Mouse (Mus musculus): ENCODE measurements around the gene Adamtsl1. TPM values are rescaled to one million over a fixed set of nuclear protein-coding genes. Genes with fewer than 3 reads are reported as not detected.

Adamtsl1 gene
- polyA plus RNA-seq, 2 experiments = 0.11 to 0.23 TPM

- ATAC-seq (ENCODE audit: insufficient read depth) = no peak
Measured at GRCm38 (mm10) chr4:85743427-85743826, 229.5 kb downstream of the Adamtsl1 start.

GRCm38 (mm10) chr4:85762684-85763083 is 248.7 kb downstream of the Adamtsl1 start:
- ATAC-seq (ENCODE audit: insufficient read depth) (no peak), DNase-seq (ENCODE audit: low read depth in 3 of 3, low spot score in 3 of 3) (no peak)
- H3K36me3 ChIP-seq (replicated peaks; ENCODE audit: control insufficient read depth, insufficient read depth, low read depth) = no peaks in the 10 kb centered on the region
- H3K27ac ChIP-seq = no peak overlapping the region
- TF ChIP-seq CTCF (IDR thresholded peaks at IDR 0.05; ENCODE audit: low read depth) = no peak
- TF ChIP-seq EP300 (IDR thresholded peaks at IDR 0.05; ENCODE audit: low read depth) = no peak
- no peaks in the 10 kb centered on the region for H3K4me1 ChIP-seq (replicated peaks; ENCODE audit: control insufficient read depth in 2 of 2, insufficient read depth in 2 of 2, low read length in 1 of 2)
- no peaks in the 10 kb centered on the region for H3K27me3 ChIP-seq (ENCODE audit: control insufficient read depth, insufficient read depth, low read length)
- 58% methylated on average over 3 of the region's 3 CpGs for WGBS (ENCODE audit: insufficient replicate concordance)
- H3K4me2 ChIP-seq (ENCODE audit: low read depth) = no peak overlapping the region
- H3K4me3 ChIP-seq (ENCODE audit: insufficient read depth in 1 of 2, low read depth in 2 of 2, low read length in 2 of 2) = no peak overlapping the region
- H3K9ac ChIP-seq (replicated peaks) = no peak overlapping the region
- H3K9me3 ChIP-seq (ENCODE audit: control insufficient read depth, low read length) = no peaks in the 10 kb centered on the region

More at GRCm38 (mm10) chr4:85743427-85743826, 229.5 kb downstream of the Adamtsl1 start:
- TF ChIP-seq CTCF (IDR thresholded peaks at IDR 0.05; ENCODE audit: low read depth) = no peak
- TF ChIP-seq EP300 (IDR thresholded peaks at IDR 0.05; ENCODE audit: low read depth) = no peak
- Histone ChIP-seq H3K27me3 (ENCODE audit: control insufficient read depth, insufficient read depth, low read length) (no peaks in the 10 kb centered on the region), H3K4me2 (ENCODE audit: low read depth) (no peak overlapping the region), H3K27ac (no peak overlapping the region), H3K9me3 (ENCODE audit: control insufficient read depth, low read length) (no peaks in the 10 kb centered on the region), H3K4me3 (ENCODE audit: insufficient read depth in 1 of 2, low read depth in 2 of 2, low read length in 2 of 2) (no peak overlapping the region), H3K36me3 (replicated peaks; ENCODE audit: control insufficient read depth, insufficient read depth, low read depth) (no peaks in the 10 kb centered on the region), H3K4me1 (replicated peaks; ENCODE audit: control insufficient read depth in 2 of 2, insufficient read depth in 2 of 2, low read length in 1 of 2) (no peaks in the 10 kb centered on the region), H3K9ac (replicated peaks) (no peak overlapping the region)
- DNase-seq (ENCODE audit: low read depth in 3 of 3, low spot score in 3 of 3) = no peak
- 83% methylated on average over 1 of the region's 1 CpGs for WGBS (ENCODE audit: insufficient replicate concordance)

- Histone ChIP-seq H3K4me1 (replicated peaks; ENCODE audit: control insufficient read depth in 2 of 2, insufficient read depth in 2 of 2, low read length in 1 of 2) (no peaks in the 10 kb centered on the region), H3K36me3 (replicated peaks; ENCODE audit: control insufficient read depth, insufficient read depth, low read depth) (no peaks in the 10 kb centered on the region), H3K4me2 (ENCODE audit: low read depth) (no peak overlapping the region), H3K9ac (replicated peaks) (no peak overlapping the region), H3K27me3 (ENCODE audit: control insufficient read depth, insufficient read depth, low read length) (no peaks in the 10 kb centered on the region), H3K4me3 (ENCODE audit: insufficient read depth in 1 of 2, low read depth in 2 of 2, low read length in 2 of 2) (no peak overlapping the region), H3K9me3 (ENCODE audit: control insufficient read depth, low read length) (no peaks in the 10 kb centered on the region), H3K27ac (no peak overlapping the region)
- TF ChIP-seq CTCF (IDR thresholded peaks at IDR 0.05; ENCODE audit: low read depth) (no peak), EP300 (IDR thresholded peaks at IDR 0.05; ENCODE audit: low read depth) (no peak)
- DNase-seq (ENCODE audit: low read depth in 3 of 3, low spot score in 3 of 3) (no peak), ATAC-seq (ENCODE audit: insufficient read depth) (no peak)
- 66% methylated on average over 5 of the region's 5 CpGs for WGBS (ENCODE audit: insufficient replicate concordance)
Measured at GRCm38 (mm10) chr4:85763161-85764014, 249.4 kb downstream of the Adamtsl1 start.

GRCm38 (mm10) chr4:85764015-85764450 is 250.1 kb downstream of the Adamtsl1 start:
- TF ChIP-seq CTCF (IDR thresholded peaks at IDR 0.05; ENCODE audit: low read depth) (no peak), EP300 (IDR thresholded peaks at IDR 0.05; ENCODE audit: low read depth) (no peak)
- no peaks in the 10 kb centered on the region for H3K27me3 ChIP-seq (ENCODE audit: control insufficient read depth, insufficient read depth, low read length)
- H3K36me3 ChIP-seq (replicated peaks; ENCODE audit: control insufficient read depth, insufficient read depth, low read depth) = no peaks in the 10 kb centered on the region
- H3K4me3 ChIP-seq (ENCODE audit: insufficient read depth in 1 of 2, low read depth in 2 of 2, low read length in 2 of 2) = no peak overlapping the region
- no peak overlapping the region for H3K9ac ChIP-seq (replicated peaks)
- no peaks in the 10 kb centered on the region for H3K9me3 ChIP-seq (ENCODE audit: control insufficient read depth, low read length)
- ATAC-seq (ENCODE audit: insufficient read depth) (no peak), DNase-seq (ENCODE audit: low read depth in 3 of 3, low spot score in 3 of 3) (no peak)
- 66% methylated on average over 14 of the region's 14 CpGs for WGBS (ENCODE audit: insufficient replicate concordance)
- no peaks in the 10 kb centered on the region for H3K4me1 ChIP-seq (replicated peaks; ENCODE audit: control insufficient read depth in 2 of 2, insufficient read depth in 2 of 2, low read length in 1 of 2)
- no peak overlapping the region for H3K4me2 ChIP-seq (ENCODE audit: low read depth)
- no peak overlapping the region for H3K27ac ChIP-seq

GRCm38 (mm10) chr4:85764476-85764875 is 250.5 kb downstream of the Adamtsl1 start:
- H3K36me3 ChIP-seq (replicated peaks; ENCODE audit: control insufficient read depth, insufficient read depth, low read depth) = no peaks in the 10 kb centered on the region
- H3K27me3 ChIP-seq (ENCODE audit: control insufficient read depth, insufficient read depth, low read length) = no peaks in the 10 kb centered on the region
- TF ChIP-seq CTCF (IDR thresholded peaks at IDR 0.05; ENCODE audit: low read depth) = no peak
- TF ChIP-seq EP300 (IDR thresholded peaks at IDR 0.05; ENCODE audit: low read depth) = no peak
- 47% methylated on average over 3 of the region's 3 CpGs for WGBS (ENCODE audit: insufficient replicate concordance)
- no peak overlapping the region for H3K9ac ChIP-seq (replicated peaks)
- ATAC-seq (ENCODE audit: insufficient read depth) = no peak
- DNase-seq (ENCODE audit: low read depth in 3 of 3, low spot score in 3 of 3) = no peak
- no peak overlapping the region for H3K4me2 ChIP-seq (ENCODE audit: low read depth)
- no peak overlapping the region for H3K27ac ChIP-seq
- no peaks in the 10 kb centered on the region for H3K4me1 ChIP-seq (replicated peaks; ENCODE audit: control insufficient read depth in 2 of 2, insufficient read depth in 2 of 2, low read length in 1 of 2)
- no peaks in the 10 kb centered on the region for H3K9me3 ChIP-seq (ENCODE audit: control insufficient read depth, low read length)
- no peak overlapping the region for H3K4me3 ChIP-seq (ENCODE audit: insufficient read depth in 1 of 2, low read depth in 2 of 2, low read length in 2 of 2)
